Mouse (Mus musculus) olfactory bulb, adult 2 months (tissue): ENCODE results near the gene Prrg2. TPM values are rescaled to one million over a fixed set of nuclear protein-coding genes. Genes with fewer than 3 reads are reported as not detected.

Experiments used
- H3K27ac ChIP-seq: fragments of 200-500 bp; 2 replicates; pipeline ENCODE4 v1.5.1; 2012; ENCODE audit warnings: low read depth, low read length; ENCODE audit not compliant: insufficient read depth
- H3K4me1 ChIP-seq: fragments of 200-500 bp; 2 replicates; pipeline ENCODE4 v1.6.1; 2012; ENCODE audit warnings: low read length; ENCODE audit not compliant: control insufficient read depth, insufficient read depth
- H3K4me3 ChIP-seq: fragments of 200-500 bp; 2 replicates; pipeline ENCODE4 v1.5.1; 2012; ENCODE audit warnings: mild to moderate bottlenecking, low read depth, low read length, moderate library complexity; ENCODE audit not compliant: insufficient read depth
- CTCF ChIP-seq: fragments of 200-500 bp; IDR thresholded peaks from 2 replicates; pipeline ENCODE4 v1.5.1; 2012; ENCODE audit warnings: low read depth, mild to moderate bottlenecking, low read length, moderate library complexity; ENCODE audit not compliant: insufficient read depth
- POLR2A ChIP-seq: fragments of 200-500 bp; IDR thresholded peaks from 2 replicates; pipeline ENCODE4 v1.6.1; 2012; ENCODE audit warnings: mild to moderate bottlenecking, low read depth, low read length, moderate library complexity; ENCODE audit not compliant: insufficient read depth
- WGBS: fragments of 180-500 bp; shearing (Covaris S2); methylation state at CpG from one replicate; pipeline ENCODE4 v1.1.7; 2018; 5-methylcytosine and 5-hydroxymethylcytosine counted together
- polyA plus RNA-seq: library from polyadenylated mRNA; stranded (reverse); fragments of >200 nt; gene quantifications from 2 replicates; pipeline ENCODE4 v1.2.4, GENCODE M21; 2012; ENCODE audit warnings: low replicate concordance; ENCODE audit not compliant: missing spikeins, insufficient read depth, insufficient read length

Prrg2 gene
- polyA plus RNA-seq, 1 experiment: not detected

DNA sequence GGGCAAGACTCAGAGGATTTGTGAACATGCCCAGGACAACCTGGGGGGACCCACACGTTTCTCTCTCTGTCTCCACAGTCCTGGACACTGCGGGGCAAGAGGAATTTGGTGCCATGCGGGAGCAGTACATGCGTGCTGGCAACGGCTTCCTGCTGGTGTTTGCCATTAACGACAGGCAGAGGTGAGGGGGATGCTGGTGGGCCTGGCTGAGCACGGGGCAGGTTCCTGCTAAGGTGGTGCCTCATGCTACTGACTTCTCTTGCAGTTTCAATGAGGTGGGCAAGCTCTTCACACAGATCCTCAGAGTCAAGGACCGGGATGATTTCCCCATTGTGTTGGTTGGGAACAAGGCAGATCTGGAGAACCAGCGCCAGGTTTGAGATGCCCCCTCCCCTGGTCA, 42.3 kb downstream of the Prrg2 start:
- H3K4me1 ChIP-seq: peaks cover 8% of the 10 kb centered on the region; the same call in 1 of the 2 replicates
- 81% methylated on average over 9 of the region's 9 CpGs for WGBS
- TF ChIP-seq POLR2A (no peak), CTCF (no peak)
- H3K4me3 ChIP-seq: no peak overlapping the region
- H3K27ac ChIP-seq: no peak overlapping the region

- 48% methylated on average over 8 of the region's 8 CpGs for WGBS
- no peak overlapping the region for H3K27ac ChIP-seq
- TF ChIP-seq CTCF (no peak), POLR2A (no peak)
- peak overlapping the region; percentile 5; the same call in 1 of the 2 replicates for H3K4me3 ChIP-seq
- peaks cover 8% of the 10 kb centered on the region; the same call in 1 of the 2 replicates for H3K4me1 ChIP-seq
These were observed 43.4 kb downstream of the Prrg2 start for GRCm38 (mm10) chr7:45019031-45019571.

- no peak for TF ChIP-seq CTCF
- TF ChIP-seq POLR2A: no peak
- Histone ChIP-seq H3K4me3 (peak within 1 kb of the TSS; percentile 45), H3K27ac (no peak within 1 kb of the TSS), H3K4me1 (peaks cover 12% of the 10 kb centered on the region)
- under 1% methylated on average over 36 of the region's 36 CpGs for WGBS
These were observed 45.0 kb downstream of the Prrg2 start, which contains the start of gene Rras for GRCm38 (mm10) chr7:45017242-45018061. TSS of gene Rras (plus strand) at chr7:45017961.

DNA sequence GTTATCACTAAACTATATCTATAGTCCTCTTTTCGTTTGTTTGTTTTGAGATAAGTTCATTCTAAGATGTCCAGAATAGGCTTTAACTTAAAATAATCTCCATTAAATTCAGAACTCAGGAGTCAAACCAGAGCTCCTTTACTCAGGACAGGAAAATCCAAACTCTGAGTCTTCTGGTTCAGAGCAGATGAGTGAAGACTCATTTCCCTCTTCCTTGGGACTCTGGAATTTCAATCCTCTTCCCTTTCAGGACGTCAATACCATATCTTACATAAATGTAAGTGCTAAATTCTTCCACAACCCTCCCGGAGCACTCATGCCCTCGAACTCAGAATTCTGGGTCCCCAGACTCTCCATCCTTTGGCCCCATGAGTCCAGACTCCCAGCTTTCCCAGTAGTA, 45.7 kb downstream of the Prrg2 start:
- Histone ChIP-seq H3K4me3 (peak overlapping the region; percentile 45), H3K4me1 (peaks cover 14% of the 10 kb centered on the region), H3K27ac (no peak overlapping the region)
- no peak for TF ChIP-seq POLR2A
- TF ChIP-seq CTCF: no peak
- 5% methylated on average over 4 of the region's 4 CpGs for WGBS

- TF ChIP-seq CTCF: no peak
- TF ChIP-seq POLR2A: peak; percentile 25; the same call in 1 of the 2 replicates
- H3K4me3 ChIP-seq: peak within 1 kb of the TSS; percentile 77
- peaks cover 14% of the 10 kb centered on the region for H3K4me1 ChIP-seq
- H3K27ac ChIP-seq: 0 out of 2 replicates have a peak within 1 kb of the TSS, but pooled peaks have one; percentile 35
- WGBS: 1% methylated on average over 69 of the region's 69 CpGs
These were observed 46.4 kb downstream of the Prrg2 start, which contains the start of gene Scaf1 for GRCm38 (mm10) chr7:45015957-45016612. TSS of gene Scaf1 (minus strand) at chr7:45016363.

GRCm38 (mm10) chr7:45015344-45015956, 47.0 kb downstream of the Prrg2 start:
- peaks cover 14% of the 10 kb centered on the region for H3K4me1 ChIP-seq
- TF ChIP-seq POLR2A: no peak
- no peak for TF ChIP-seq CTCF
- H3K27ac ChIP-seq: 0 out of 2 replicates have a peak overlapping the region, but pooled peaks have one; percentile 35
- peak overlapping the region; percentile 77 for H3K4me3 ChIP-seq
- WGBS: under 1% methylated on average over 20 of the region's 20 CpGs

- Histone ChIP-seq H3K4me1 (peaks cover 11% of the 10 kb centered on the region), H3K27ac (no peak overlapping the region), H3K4me3 (no peak overlapping the region)
- WGBS: 96% methylated on average over 3 of the region's 3 CpGs
- no peak for TF ChIP-seq POLR2A
- TF ChIP-seq CTCF: no peak
These were observed 48.4 kb downstream of the Prrg2 start for GRCm38 (mm10) chr7:45014096-45014451.

- Histone ChIP-seq H3K4me1 (peaks cover 10% of the 10 kb centered on the region), H3K27ac (no peak overlapping the region), H3K4me3 (no peak overlapping the region)
- TF ChIP-seq CTCF: no peak
- TF ChIP-seq POLR2A: no peak
- WGBS: 92% methylated on average over 16 of the region's 16 CpGs
These were observed 48.9 kb downstream of the Prrg2 start for GRCm38 (mm10) chr7:45013366-45014095.
